Mouse (Mus musculus): ENCODE measurements around the gene Gm10645.

Gm10645 gene

GRCm38 (mm10) chr8:83165931-83166867 lies at the start of gene Gm10645:
TSS of gene Gm10645 (minus strand) at chr8:83166170.
- DNase-seq, result peak; percentile 57 to 62

GRCm38 (mm10) chr8:83215065-83215464 lies 49.1 kb upstream of the Gm10645 start:
- no peak for DNase-seq

- DNase-seq, result no peak
Observed at GRCm38 (mm10) chr8:83210676-83211075, 44.7 kb upstream of the Gm10645 start.

- DNase-seq, result no peak
Observed at GRCm38 (mm10) chr8:83209581-83209980, 43.6 kb upstream of the Gm10645 start.

- no peak for DNase-seq
Observed at GRCm38 (mm10) chr8:83205907-83206306, 39.9 kb upstream of the Gm10645 start.

GRCm38 (mm10) chr8:83202946-83203345 lies 37.0 kb upstream of the Gm10645 start:
- DNase-seq, result peak; percentile 56 to 57

- DNase-seq, result peak; percentile 69 to 78
Observed at GRCm38 (mm10) chr8:83200191-83201177, 34.5 kb upstream of the Gm10645 start.

- no peak for DNase-seq
Observed at GRCm38 (mm10) chr8:83199715-83200114, 33.7 kb upstream of the Gm10645 start.

GRCm38 (mm10) chr8:83196088-83196487 lies 30.1 kb upstream of the Gm10645 start:
- peak; percentile 57 to 64 for DNase-seq

GRCm38 (mm10) chr8:83189538-83190095 lies 23.6 kb upstream of the Gm10645 start:
- no peak for DNase-seq

- no peak for DNase-seq
Observed at GRCm38 (mm10) chr8:83187363-83187962, 21.5 kb upstream of the Gm10645 start.

- DNase-seq, result no peak
Observed at GRCm38 (mm10) chr8:83186376-83186775, 20.4 kb upstream of the Gm10645 start.

GRCm38 (mm10) chr8:83182784-83183183 lies 16.8 kb upstream of the Gm10645 start:
- DNase-seq, result peak in 1 of 2 experiments; percentile 9

GRCm38 (mm10) chr8:83181851-83182482 lies 16.0 kb upstream of the Gm10645 start:
- DNase-seq, result no peak

- DNase-seq, result peak in 1 of 2 experiments; percentile 17
Observed at GRCm38 (mm10) chr8:83178228-83178742, 12.3 kb upstream of the Gm10645 start.

- DNase-seq, result peak in 1 of 2 experiments; percentile 2
Observed at GRCm38 (mm10) chr8:83177317-83178195, 11.6 kb upstream of the Gm10645 start.

GRCm38 (mm10) chr8:83176785-83177184 lies 10.8 kb upstream of the Gm10645 start:
- no peak for DNase-seq

GRCm38 (mm10) chr8:83175680-83176079 lies 9.7 kb upstream of the Gm10645 start:
- peak; percentile 58 to 65 for DNase-seq

- no peak for DNase-seq
Observed at GRCm38 (mm10) chr8:83170894-83171293, 4.9 kb upstream of the Gm10645 start.

- no peak for DNase-seq
Observed at GRCm38 (mm10) chr8:83169709-83170108, 3.7 kb upstream of the Gm10645 start.

Data from cerebellum, postnatal 36 days (tissue).